Mouse (Mus musculus): ENCODE measurements around the gene Wdfy3. TPM values are rescaled to one million over a fixed set of nuclear protein-coding genes. Genes with fewer than 3 reads are reported as not detected.

Gene Wdfy3
- polyA plus RNA-seq, 1 experiment = 24.5 TPM

- Histone ChIP-seq H3K36me3 (ENCODE audit: control insufficient read depth, insufficient read depth, low read length) (peaks cover 1% of the 10 kb centered on the region; the same call in 1 of the 2 replicates), H3K27ac (ENCODE audit: control insufficient read depth, insufficient read depth, low read depth, low read length) (no peak overlapping the region), H3K27me3 (ENCODE audit: control insufficient read depth, insufficient read depth, low read length) (no peaks in the 10 kb centered on the region), H3K4me3 (ENCODE audit: control insufficient read depth, low read depth, low read length) (no peak overlapping the region), H3K4me1 (ENCODE audit: control insufficient read depth, insufficient read depth, low read length) (no peaks in the 10 kb centered on the region)
- no peak for TF ChIP-seq CTCF (IDR thresholded peaks at IDR 0.05; ENCODE audit: control insufficient read depth, insufficient read depth, insufficient replicate concordance, low read depth, low read length)
- no peak for TF ChIP-seq POLR2A (IDR thresholded peaks at IDR 0.05; ENCODE audit: control insufficient read depth, low read depth, low read length)
These were observed 267.2 kb downstream of the Wdfy3 start for GRCm38 (mm10) chr5:101802358-101803022.

GRCm38 (mm10) chr5:101801891-101802290, 267.8 kb downstream of the Wdfy3 start:
- Histone ChIP-seq H3K36me3 (ENCODE audit: control insufficient read depth, insufficient read depth, low read length) (peaks cover 1% of the 10 kb centered on the region), H3K4me3 (ENCODE audit: control insufficient read depth, low read depth, low read length) (no peak overlapping the region), H3K4me1 (ENCODE audit: control insufficient read depth, insufficient read depth, low read length) (no peaks in the 10 kb centered on the region), H3K27ac (ENCODE audit: control insufficient read depth, insufficient read depth, low read depth, low read length) (no peak overlapping the region), H3K27me3 (ENCODE audit: control insufficient read depth, insufficient read depth, low read length) (no peaks in the 10 kb centered on the region)
- TF ChIP-seq POLR2A (IDR thresholded peaks at IDR 0.05; ENCODE audit: control insufficient read depth, low read depth, low read length) (no peak), CTCF (IDR thresholded peaks at IDR 0.05; ENCODE audit: control insufficient read depth, insufficient read depth, insufficient replicate concordance, low read depth, low read length) (no peak)

GRCm38 (mm10) chr5:101792665-101793064, 277.1 kb downstream of the Wdfy3 start:
- TF ChIP-seq CTCF (IDR thresholded peaks at IDR 0.05; ENCODE audit: control insufficient read depth, insufficient read depth, insufficient replicate concordance, low read depth, low read length) (no peak), POLR2A (IDR thresholded peaks at IDR 0.05; ENCODE audit: control insufficient read depth, low read depth, low read length) (no peak)
- Histone ChIP-seq H3K36me3 (ENCODE audit: control insufficient read depth, insufficient read depth, low read length) (no peaks in the 10 kb centered on the region; the same call in 1 of the 2 replicates), H3K27me3 (ENCODE audit: control insufficient read depth, insufficient read depth, low read length) (no peaks in the 10 kb centered on the region), H3K27ac (ENCODE audit: control insufficient read depth, insufficient read depth, low read depth, low read length) (no peak overlapping the region), H3K4me3 (ENCODE audit: control insufficient read depth, low read depth, low read length) (no peak overlapping the region), H3K4me1 (ENCODE audit: control insufficient read depth, insufficient read depth, low read length) (no peaks in the 10 kb centered on the region)

GRCm38 (mm10) chr5:101790560-101790959, 279.2 kb downstream of the Wdfy3 start:
- Histone ChIP-seq H3K27me3 (ENCODE audit: control insufficient read depth, insufficient read depth, low read length) (no peaks in the 10 kb centered on the region), H3K36me3 (ENCODE audit: control insufficient read depth, insufficient read depth, low read length) (no peaks in the 10 kb centered on the region), H3K4me1 (ENCODE audit: control insufficient read depth, insufficient read depth, low read length) (no peaks in the 10 kb centered on the region), H3K4me3 (ENCODE audit: control insufficient read depth, low read depth, low read length) (no peak overlapping the region), H3K27ac (ENCODE audit: control insufficient read depth, insufficient read depth, low read depth, low read length) (no peak overlapping the region)
- TF ChIP-seq POLR2A (IDR thresholded peaks at IDR 0.05; ENCODE audit: control insufficient read depth, low read depth, low read length) (no peak), CTCF (IDR thresholded peaks at IDR 0.05; ENCODE audit: control insufficient read depth, insufficient read depth, insufficient replicate concordance, low read depth, low read length) (no peak)

GRCm38 (mm10) chr5:101789770-101790169, 280.0 kb downstream of the Wdfy3 start:
- Histone ChIP-seq H3K36me3 (ENCODE audit: control insufficient read depth, insufficient read depth, low read length) (no peaks in the 10 kb centered on the region), H3K27me3 (ENCODE audit: control insufficient read depth, insufficient read depth, low read length) (no peaks in the 10 kb centered on the region), H3K4me3 (ENCODE audit: control insufficient read depth, low read depth, low read length) (no peak overlapping the region), H3K27ac (ENCODE audit: control insufficient read depth, insufficient read depth, low read depth, low read length) (no peak overlapping the region), H3K4me1 (ENCODE audit: control insufficient read depth, insufficient read depth, low read length) (no peaks in the 10 kb centered on the region)
- no peak for TF ChIP-seq POLR2A (IDR thresholded peaks at IDR 0.05; ENCODE audit: control insufficient read depth, low read depth, low read length)

GRCm38 (mm10) chr5:101785921-101786614, 283.7 kb downstream of the Wdfy3 start:
- H3K36me3 ChIP-seq (ENCODE audit: control insufficient read depth, insufficient read depth, low read length) = no peaks in the 10 kb centered on the region
- TF ChIP-seq CTCF (IDR thresholded peaks at IDR 0.05; ENCODE audit: control insufficient read depth, insufficient read depth, insufficient replicate concordance, low read depth, low read length) (no peak), POLR2A (IDR thresholded peaks at IDR 0.05; ENCODE audit: control insufficient read depth, low read depth, low read length) (no peak)
- H3K4me3 ChIP-seq (ENCODE audit: control insufficient read depth, low read depth, low read length) = no peak overlapping the region
- no peaks in the 10 kb centered on the region for H3K27me3 ChIP-seq (ENCODE audit: control insufficient read depth, insufficient read depth, low read length)
- H3K27ac ChIP-seq (ENCODE audit: control insufficient read depth, insufficient read depth, low read depth, low read length) = no peak overlapping the region
- no peaks in the 10 kb centered on the region for H3K4me1 ChIP-seq (ENCODE audit: control insufficient read depth, insufficient read depth, low read length)

GRCm38 (mm10) chr5:101784787-101785186, 284.9 kb downstream of the Wdfy3 start:
- no peaks in the 10 kb centered on the region for H3K36me3 ChIP-seq (ENCODE audit: control insufficient read depth, insufficient read depth, low read length)
- no peak overlapping the region for H3K27ac ChIP-seq (ENCODE audit: control insufficient read depth, insufficient read depth, low read depth, low read length)
- H3K4me1 ChIP-seq (ENCODE audit: control insufficient read depth, insufficient read depth, low read length) = no peaks in the 10 kb centered on the region
- no peaks in the 10 kb centered on the region for H3K27me3 ChIP-seq (ENCODE audit: control insufficient read depth, insufficient read depth, low read length)
- no peak overlapping the region for H3K4me3 ChIP-seq (ENCODE audit: control insufficient read depth, low read depth, low read length)
- no peak for TF ChIP-seq POLR2A (IDR thresholded peaks at IDR 0.05; ENCODE audit: control insufficient read depth, low read depth, low read length)
- no peak for TF ChIP-seq CTCF (IDR thresholded peaks at IDR 0.05; ENCODE audit: control insufficient read depth, insufficient read depth, insufficient replicate concordance, low read depth, low read length)

All from testis, adult 2 months (tissue).